Mouse (Mus musculus): ENCODE data around the gene Wiz. TPM values are rescaled to one million over a fixed set of nuclear protein-coding genes. Genes with fewer than 3 reads are reported as not detected.

Gene Wiz
- polyA plus RNA-seq (2012; rRNA removed) (63.8 and 80.0 TPM in 2 replicates), polyA plus RNA-seq (2014; fragmentation: Nextera tagmentation; extraction: Ambion mirVana) (36.0 and 41.1 TPM in 2 replicates)

DNA sequence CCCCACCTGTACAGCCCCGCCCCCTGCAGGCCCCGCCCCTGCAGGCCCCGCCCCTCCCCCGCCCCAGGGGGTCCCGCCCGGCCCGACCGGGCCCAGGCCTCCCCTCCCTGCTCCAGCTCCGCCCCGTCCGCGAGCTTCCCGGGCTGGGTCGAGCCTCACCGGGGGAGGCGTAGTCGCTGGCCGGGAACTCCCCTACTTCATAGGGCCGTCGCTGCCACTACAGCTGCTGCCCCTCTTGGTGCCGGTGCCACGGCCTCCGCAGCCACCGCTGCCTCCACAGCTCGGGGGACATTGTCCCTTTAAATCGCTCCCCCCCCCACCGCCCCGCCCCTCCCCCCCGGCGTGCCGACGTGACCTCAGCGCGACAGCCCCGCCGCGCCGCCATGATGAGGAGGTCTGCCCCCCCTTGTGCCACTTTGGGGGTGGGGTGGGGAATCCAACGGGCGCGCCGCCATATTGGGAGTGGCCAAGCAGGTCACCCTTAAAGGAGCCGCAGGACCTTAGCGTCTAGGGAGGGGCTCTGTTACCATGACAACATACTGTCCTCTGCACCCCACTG lies at the start of gene Wiz:
TSS of gene Wiz (minus strand) at position 339 of the 559 bp plus-strand sequence.
- DNase-seq (ENCODE audit: low spot score) (peak; percentile 91), ATAC-seq (ENCODE audit: low FRiP score, low read depth) (peak; percentile 92)
- Histone ChIP-seq H3K4me1 (ENCODE audit: control insufficient read depth, insufficient read depth, low read length) (0 out of 2 replicates have a peak, but pooled peaks cover 6% of the 10 kb centered on the region), H3K4me2 (replicated peaks; ENCODE audit: low read depth, low read length, severe bottlenecking) (peak within 1 kb of the TSS; percentile 98), H3K36me3 (ENCODE audit: control insufficient read depth, insufficient read depth, low read length) (peaks cover 21% of the 10 kb centered on the region; the same call in 1 of the 2 replicates), H3K27me3 (ENCODE audit: control insufficient read depth, insufficient read depth, low read length) (peaks cover 35% of the 10 kb centered on the region), H3K9ac (ENCODE audit: low read depth, low read length, severe bottlenecking) (peak within 1 kb of the TSS; percentile 81), H3K4me3 (replicated peaks; ENCODE audit: low read length) (peak within 1 kb of the TSS; percentile 73), H3K9me3 (ENCODE audit: control insufficient read depth, low read length) (no peaks in the 10 kb centered on the region), H3K27ac (replicated peaks; ENCODE audit: low read depth, low read length) (peak within 1 kb of the TSS; percentile 68)
- TF ChIP-seq POLR2A (IDR thresholded peaks at IDR 0.05; ENCODE audit: borderline replicate concordance, extremely low read depth, insufficient read depth, insufficient read length), result no peak
- 0% methylated on average over 4 of the region's 44 CpGs for WGBS

- Histone ChIP-seq H3K27ac (replicated peaks; ENCODE audit: low read depth, low read length) (no peak overlapping the region), H3K4me2 (replicated peaks; ENCODE audit: low read depth, low read length, severe bottlenecking) (no peak overlapping the region), H3K4me1 (ENCODE audit: control insufficient read depth, insufficient read depth, low read length) (no peaks in the 10 kb centered on the region), H3K4me3 (replicated peaks; ENCODE audit: low read length) (no peak overlapping the region), H3K27me3 (ENCODE audit: control insufficient read depth, insufficient read depth, low read length) (no peaks in the 10 kb centered on the region), H3K36me3 (ENCODE audit: control insufficient read depth, insufficient read depth, low read length) (no peaks in the 10 kb centered on the region), H3K9ac (ENCODE audit: low read depth, low read length, severe bottlenecking) (no peak overlapping the region), H3K9me3 (ENCODE audit: control insufficient read depth, low read length) (no peaks in the 10 kb centered on the region)
- no peak for TF ChIP-seq POLR2A (IDR thresholded peaks at IDR 0.05; ENCODE audit: borderline replicate concordance, extremely low read depth, insufficient read depth, insufficient read length)
- ATAC-seq (ENCODE audit: low FRiP score, low read depth) (no peak), DNase-seq (ENCODE audit: low spot score) (no peak)
- 89% methylated on average over 4 of the region's 4 CpGs for WGBS
Measured at GRCm38 (mm10) chr17:32437106-32437505, 47.9 kb upstream of the Wiz start.

GRCm38 (mm10) chr17:32435151-32435550 lies 45.9 kb upstream of the Wiz start:
- no peak for ATAC-seq (ENCODE audit: low FRiP score, low read depth)
- Histone ChIP-seq H3K4me3 (replicated peaks; ENCODE audit: low read length) (no peak overlapping the region), H3K27ac (replicated peaks; ENCODE audit: low read depth, low read length) (no peak overlapping the region), H3K36me3 (ENCODE audit: control insufficient read depth, insufficient read depth, low read length) (no peaks in the 10 kb centered on the region), H3K9me3 (ENCODE audit: control insufficient read depth, low read length) (no peaks in the 10 kb centered on the region), H3K9ac (ENCODE audit: low read depth, low read length, severe bottlenecking) (no peak overlapping the region), H3K4me1 (ENCODE audit: control insufficient read depth, insufficient read depth, low read length) (no peaks in the 10 kb centered on the region), H3K4me2 (replicated peaks; ENCODE audit: low read depth, low read length, severe bottlenecking) (no peak overlapping the region), H3K27me3 (ENCODE audit: control insufficient read depth, insufficient read depth, low read length) (no peaks in the 10 kb centered on the region)
- no peak for TF ChIP-seq POLR2A (IDR thresholded peaks at IDR 0.05; ENCODE audit: borderline replicate concordance, extremely low read depth, insufficient read depth, insufficient read length)
- 69% methylated on average over 5 of the region's 5 CpGs for WGBS
- DNase-seq (ENCODE audit: low spot score), result no peak

GRCm38 (mm10) chr17:32434324-32434723 lies 45.1 kb upstream of the Wiz start:
- no peak for ATAC-seq (ENCODE audit: low FRiP score, low read depth)
- no peak for DNase-seq (ENCODE audit: low spot score)
- H3K27ac ChIP-seq (replicated peaks; ENCODE audit: low read depth, low read length), result no peak overlapping the region
- H3K4me3 ChIP-seq (replicated peaks; ENCODE audit: low read length), result no peak overlapping the region
- no peak overlapping the region for H3K4me2 ChIP-seq (replicated peaks; ENCODE audit: low read depth, low read length, severe bottlenecking)
- H3K9ac ChIP-seq (ENCODE audit: low read depth, low read length, severe bottlenecking), result no peak overlapping the region
- 70% methylated on average over 4 of the region's 4 CpGs for WGBS
- no peaks in the 10 kb centered on the region for H3K9me3 ChIP-seq (ENCODE audit: control insufficient read depth, low read length)
- no peak for TF ChIP-seq POLR2A (IDR thresholded peaks at IDR 0.05; ENCODE audit: borderline replicate concordance, extremely low read depth, insufficient read depth, insufficient read length)
- H3K36me3 ChIP-seq (ENCODE audit: control insufficient read depth, insufficient read depth, low read length), result no peaks in the 10 kb centered on the region
- no peaks in the 10 kb centered on the region for H3K27me3 ChIP-seq (ENCODE audit: control insufficient read depth, insufficient read depth, low read length)
- H3K4me1 ChIP-seq (ENCODE audit: control insufficient read depth, insufficient read depth, low read length), result no peaks in the 10 kb centered on the region

DNA sequence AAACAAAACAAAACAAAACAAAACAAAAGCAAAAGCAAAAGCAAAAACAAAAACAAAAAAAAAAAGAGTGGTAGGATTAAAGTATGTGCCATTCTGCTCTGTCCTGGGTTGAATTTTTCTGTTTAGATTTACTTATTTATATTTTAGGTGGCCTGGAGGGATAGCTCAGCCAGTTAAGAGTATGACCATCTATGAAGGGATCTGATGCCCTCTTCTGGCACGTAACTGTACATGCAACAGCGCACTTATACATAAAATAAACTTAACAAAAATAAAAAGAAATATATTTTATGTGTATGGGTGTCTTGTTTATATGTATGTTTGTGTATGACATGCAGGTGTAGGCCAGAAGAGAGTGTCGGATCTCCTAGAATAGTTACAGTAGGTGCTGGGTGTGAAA lies 42.7 kb upstream of the Wiz start:
- ATAC-seq (ENCODE audit: low FRiP score, low read depth) (no peak), DNase-seq (ENCODE audit: low spot score) (peak; percentile 45)
- TF ChIP-seq POLR2A (IDR thresholded peaks at IDR 0.05; ENCODE audit: borderline replicate concordance, extremely low read depth, insufficient read depth, insufficient read length), result no peak
- WGBS, result 69% methylated on average over 3 of the region's 3 CpGs
- Histone ChIP-seq H3K9ac (ENCODE audit: low read depth, low read length, severe bottlenecking) (no peak overlapping the region), H3K4me1 (ENCODE audit: control insufficient read depth, insufficient read depth, low read length) (no peaks in the 10 kb centered on the region), H3K9me3 (ENCODE audit: control insufficient read depth, low read length) (no peaks in the 10 kb centered on the region), H3K36me3 (ENCODE audit: control insufficient read depth, insufficient read depth, low read length) (no peaks in the 10 kb centered on the region), H3K4me3 (replicated peaks; ENCODE audit: low read length) (no peak overlapping the region), H3K4me2 (replicated peaks; ENCODE audit: low read depth, low read length, severe bottlenecking) (no peak overlapping the region), H3K27me3 (ENCODE audit: control insufficient read depth, insufficient read depth, low read length) (no peaks in the 10 kb centered on the region), H3K27ac (replicated peaks; ENCODE audit: low read depth, low read length) (no peak overlapping the region)

Data from limb, embryonic 14.5 days (tissue).